Mouse (Mus musculus): ENCODE measurements around the gene Gm3500. TPM values are rescaled to one million over a fixed set of nuclear protein-coding genes. Genes with fewer than 3 reads are reported as not detected.
"Not testable (repeated sequence)": the region's sequence is repeated elsewhere in the genome, so short reads cannot be mapped to it uniquely, and the experiment has no call there.

Gene Gm3500
- polyA plus RNA-seq (2016; fragmentation: Nextera tagmentation; extraction: Ambion mirVana), result not detected in 2 replicates

- H3K9me3 ChIP-seq (replicated peaks); H3K4me1 ChIP-seq; ATAC-seq (ENCODE audit: low FRiP score); H3K4me3 ChIP-seq; H3K4me2 ChIP-seq (replicated peaks); H3K27ac ChIP-seq; H3K36me3 ChIP-seq; H3K27me3 ChIP-seq; H3K9ac ChIP-seq: not testable (repeated sequence)
- no CpG with 5 or more reads among the region's 37 CpGs for WGBS
Measured at GRCm38 (mm10) chr14:5388949-5389348, at the start of gene Gm3500. TSS of gene Gm3500 (minus strand) at chr14:5389049.

DNA sequence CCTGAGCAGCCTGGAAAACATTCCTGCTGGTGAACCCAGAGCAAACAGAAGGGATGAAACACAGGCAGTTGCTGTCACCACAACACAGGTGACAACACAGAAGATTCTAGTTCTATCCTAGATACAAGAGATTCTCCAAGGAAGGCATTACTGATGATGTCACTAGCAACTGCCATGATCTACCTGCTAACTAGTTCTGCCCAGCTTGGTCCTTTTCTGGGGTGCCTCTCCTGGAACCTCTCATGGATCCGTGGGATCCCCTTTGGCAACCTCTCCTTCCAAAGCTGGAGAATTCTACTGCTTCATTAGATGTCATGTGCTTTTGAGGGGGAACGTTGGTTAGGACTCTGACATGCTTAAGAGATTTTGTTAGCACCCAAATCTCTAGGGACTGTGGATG lies 54.0 kb downstream of the Gm3500 start, which contains the start of gene Gm3542:
Gm3542 (minus strand) TSS at position 101 of the 400 bp plus-strand sequence.
- not testable (repeated sequence) for H3K4me2 ChIP-seq (replicated peaks); H3K4me1 ChIP-seq; ATAC-seq (ENCODE audit: low FRiP score); H3K36me3 ChIP-seq; H3K27me3 ChIP-seq; H3K4me3 ChIP-seq; H3K9me3 ChIP-seq (replicated peaks); H3K27ac ChIP-seq; H3K9ac ChIP-seq
- no CpG with 5 or more reads among the region's 2 CpGs for WGBS

Other genes starting within 250 kb of the Gm3500 start
- not detected in 2 replicates for gene Gm3317, start 224.5 kb downstream of the Gm3500 start, polyA plus RNA-seq (2016; fragmentation: Nextera tagmentation; extraction: Ambion mirVana)
- gene Gm8271, start 203.3 kb downstream of the Gm3500 start, polyA plus RNA-seq (2016; fragmentation: Nextera tagmentation; extraction: Ambion mirVana), result not detected in 2 replicates
- not detected in 2 replicates for gene Gm3526, start 128.5 kb downstream of the Gm3500 start, polyA plus RNA-seq (2016; fragmentation: Nextera tagmentation; extraction: Ambion mirVana)
- not detected in 2 replicates for gene Gm3542, start 54.1 kb downstream of the Gm3500 start, polyA plus RNA-seq (2016; fragmentation: Nextera tagmentation; extraction: Ambion mirVana)
- 1.8 TPM in 2 replicates for gene Gm3194, start 66.4 kb upstream of the Gm3500 start, polyA plus RNA-seq (2016; fragmentation: Nextera tagmentation; extraction: Ambion mirVana)
- not detected in 2 replicates for gene Gm8246, start 88.8 kb upstream of the Gm3500 start, polyA plus RNA-seq (2016; fragmentation: Nextera tagmentation; extraction: Ambion mirVana)
- gene Gm3187, start 95.2 kb upstream of the Gm3500 start, polyA plus RNA-seq (2016; fragmentation: Nextera tagmentation; extraction: Ambion mirVana), result not detected in 2 replicates
- 3.7 and 4.4 TPM in 2 replicates for gene Gm3488, start 112.6 kb upstream of the Gm3500 start, polyA plus RNA-seq (2016; fragmentation: Nextera tagmentation; extraction: Ambion mirVana)
- not detected in 2 replicates for gene Gm3532, start 149.4 kb upstream of the Gm3500 start, polyA plus RNA-seq (2016; fragmentation: Nextera tagmentation; extraction: Ambion mirVana)
- gene Gm8265, start 244.0 kb upstream of the Gm3500 start, polyA plus RNA-seq (2016; fragmentation: Nextera tagmentation; extraction: Ambion mirVana), result not detected in 2 replicates

All from hindbrain, embryonic 12.5 days (tissue).